Mouse (Mus musculus): ENCODE data around the gene Smok3b.

Gene Smok3b

GRCm38 (mm10) chr5:138086842-138087241 lies 65.6 kb downstream of the Smok3b start:
- no peak for DNase-seq

DNA sequence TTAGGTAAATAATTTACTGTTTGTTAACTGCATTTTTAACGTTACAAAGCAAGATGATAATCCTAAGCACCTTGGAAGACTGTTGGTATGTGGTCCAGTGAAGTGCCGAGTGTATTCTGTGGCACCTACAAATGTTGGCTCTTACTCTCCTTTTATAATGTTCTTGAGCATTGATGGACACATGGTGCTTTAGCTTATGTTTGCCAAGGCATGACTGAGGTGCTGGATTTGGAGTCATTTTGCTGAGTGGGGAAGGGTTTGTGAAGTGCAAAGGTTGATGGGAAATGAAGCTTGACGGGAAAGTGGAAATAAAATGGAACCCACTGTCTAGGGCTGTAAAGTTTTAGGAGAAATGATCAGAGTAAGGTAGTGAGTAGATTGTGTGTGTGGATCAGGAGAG lies 67.1 kb downstream of the Smok3b start:
- no peak for DNase-seq

GRCm38 (mm10) chr5:138089108-138089551 lies 67.9 kb downstream of the Smok3b start:
- no peak for DNase-seq

DNA sequence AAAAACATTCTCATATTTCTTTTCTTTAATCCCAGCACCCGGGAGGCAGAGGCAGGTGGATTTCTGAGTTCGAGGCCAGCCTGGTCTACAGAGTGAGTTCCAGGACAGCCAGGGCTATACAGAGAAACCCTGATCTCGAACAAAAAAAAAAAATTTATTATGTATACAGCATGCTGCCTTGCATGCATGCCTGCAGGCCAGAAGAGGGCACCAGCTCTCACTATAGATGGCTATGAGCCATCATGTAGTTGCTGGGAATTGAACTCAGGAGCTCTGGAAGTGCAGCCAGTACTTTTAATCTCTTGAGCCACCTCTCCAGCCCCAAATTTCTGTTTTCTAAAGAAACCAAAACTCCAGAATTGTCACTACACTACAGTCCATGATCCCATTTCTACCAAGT lies 69.0 kb downstream of the Smok3b start:
- DNase-seq: peak; percentile 42

DNA sequence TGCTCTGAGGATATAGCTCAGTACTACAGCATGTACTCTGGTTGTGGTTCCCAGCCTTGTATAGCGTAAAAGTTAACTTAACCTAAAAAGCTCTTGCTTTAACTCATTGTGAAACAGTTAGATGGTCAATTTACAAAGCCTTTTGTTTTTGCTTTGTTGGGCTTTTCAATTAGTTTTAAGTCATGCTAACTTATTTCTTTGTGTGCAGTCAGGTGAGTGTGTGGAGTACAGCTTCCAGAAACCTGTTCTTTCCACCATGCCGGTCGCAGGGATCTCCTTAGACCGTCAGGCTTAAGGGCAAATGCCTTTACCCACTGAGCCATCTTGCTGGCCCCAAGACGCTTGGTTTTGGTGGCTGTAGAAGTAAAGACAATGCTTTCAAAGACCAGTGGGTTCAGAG lies 69.5 kb downstream of the Smok3b start:
- no peak for DNase-seq

- DNase-seq: no peak
Observed at GRCm38 (mm10) chr5:138092771-138093170, 71.5 kb downstream of the Smok3b start.

- DNase-seq: no peak
Observed at GRCm38 (mm10) chr5:138094474-138094873, 73.2 kb downstream of the Smok3b start.
